Mouse (Mus musculus): ENCODE data around the gene Srrm4.

- TF ChIP-seq CTCF (IDR thresholded peaks at IDR 0.05; ENCODE audit: control insufficient read depth, insufficient read depth, insufficient replicate concordance, low read depth, low read length) (peak; percentile 82; the same call in 1 of the 2 replicates), POLR2A (IDR thresholded peaks at IDR 0.05; ENCODE audit: control insufficient read depth, low read depth, low read length) (no peak)
These were observed 1.3 kb upstream of the Srrm4 start for GRCm38 (mm10) chr5:116592801-116593430.

All from testis, adult 2 months (tissue).